Mouse (Mus musculus) right cerebral cortex, postnatal 10 days (tissue): ENCODE data around the gene Rpl7a.

Experiments
- DNase-seq, 2 experiments: peaks; one replicate each; pipeline ENCODE4 v3.0.0; 2021; ENCODE audit warnings: low spot score in 2 of 2

The Rpl7a gene

DNA sequence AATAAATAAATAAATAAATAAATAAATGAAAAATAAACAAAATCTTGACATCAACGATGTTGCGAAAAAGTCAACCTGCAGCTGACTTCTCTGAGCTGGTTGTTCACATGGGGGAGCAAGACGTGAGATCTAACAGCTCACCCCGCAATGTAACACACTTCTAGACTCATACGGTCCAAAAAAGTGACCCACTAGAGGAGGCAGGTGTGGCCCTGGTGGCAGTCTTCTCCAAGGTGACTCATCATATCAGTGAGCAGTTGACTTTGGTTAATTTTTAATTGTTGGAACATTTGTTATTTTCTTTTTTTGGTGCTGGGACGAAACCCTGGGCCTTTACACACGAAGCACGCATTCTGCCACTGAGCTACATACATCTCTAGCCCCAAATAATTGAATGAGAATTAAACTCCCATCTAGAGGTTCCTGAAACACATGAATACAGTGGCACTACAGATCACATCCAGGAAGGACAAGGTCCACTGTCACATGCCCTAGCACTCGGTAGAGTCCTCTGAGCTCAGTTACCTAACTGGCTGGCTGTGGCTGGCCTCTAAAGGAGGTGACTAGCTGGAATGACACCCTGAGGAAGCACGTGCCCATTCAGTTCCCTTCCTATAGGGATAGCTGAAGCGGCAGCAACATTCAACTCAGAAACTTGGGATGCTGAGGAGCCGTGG lies 46.4 kb downstream of the Rpl7a start:
- no peak for DNase-seq

DNA sequence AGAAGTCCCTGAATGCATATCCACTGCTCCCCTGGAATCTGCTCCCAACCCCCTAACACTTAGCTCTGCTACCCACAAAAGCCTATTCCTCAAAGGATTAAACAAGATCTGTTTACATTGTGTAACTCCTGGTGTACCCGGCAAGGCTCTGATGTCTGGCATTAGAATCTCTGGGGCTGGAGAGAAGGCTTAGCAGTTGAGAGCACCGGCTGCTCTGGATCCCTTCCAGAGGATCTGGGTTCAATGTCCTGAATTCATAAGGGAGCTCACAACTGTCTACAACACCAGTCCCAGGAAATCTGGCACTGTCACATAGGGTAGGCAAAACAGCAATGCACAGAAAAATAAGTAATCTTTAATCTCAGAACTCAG lies 46.9 kb downstream of the Rpl7a start:
- no peak for DNase-seq

DNA sequence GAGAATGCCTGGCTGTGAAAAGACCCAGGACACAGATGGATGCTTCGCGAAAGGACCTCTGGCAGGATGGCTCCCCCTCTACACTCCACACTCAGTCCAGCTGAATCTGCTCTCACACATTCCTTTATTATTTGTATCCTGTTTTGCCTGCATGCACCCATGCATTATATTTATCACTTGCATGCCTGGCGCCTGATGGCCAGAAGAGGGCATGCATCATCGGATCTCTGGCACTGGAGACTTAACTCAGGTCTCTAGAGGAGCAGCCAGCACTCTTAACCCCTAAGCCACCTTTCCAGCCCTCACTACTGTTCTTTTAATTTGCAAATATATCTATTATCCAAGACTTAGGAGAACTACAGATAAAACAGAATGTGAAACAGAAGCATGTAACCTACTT lies 50.2 kb downstream of the Rpl7a start:
- no peak for DNase-seq
